Comparison of ENCODE assay signal across 8 mouse cellular contexts in the genomic region with DNA sequence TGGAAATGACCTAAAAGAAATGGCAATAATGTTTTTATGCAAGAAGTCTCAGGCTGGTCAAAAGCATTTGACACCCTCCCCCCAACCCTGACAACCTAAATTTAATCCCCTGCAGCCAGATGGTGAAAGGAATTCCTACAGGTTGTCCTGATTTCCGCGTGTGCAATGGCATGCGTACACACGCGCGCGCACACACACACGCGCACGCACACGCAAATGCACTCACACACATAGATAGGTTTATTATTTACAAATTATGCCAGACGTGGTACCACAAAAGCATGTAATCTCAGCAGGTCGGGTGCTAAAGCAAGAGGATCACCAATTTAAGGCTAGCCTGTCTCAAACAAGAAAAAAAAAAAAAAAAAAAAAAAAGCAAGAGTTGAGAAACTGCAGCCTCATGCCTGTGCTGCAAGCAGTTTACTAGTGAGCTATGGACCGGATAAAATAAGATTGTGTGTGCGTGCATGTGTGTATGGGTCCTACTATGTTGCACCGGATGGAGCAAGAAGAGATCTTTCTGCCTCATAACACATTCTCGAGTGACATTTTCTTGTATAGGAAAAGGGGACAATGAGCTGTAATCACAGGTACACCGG. TPM values are rescaled to one million over a fixed set of nuclear protein-coding genes. Genes with fewer than 3 reads are reported as not detected.
DNase-seq lines count a peak whose midpoint lies in the region; ATAC-seq and TF ChIP-seq lines count a peak whose summit lies in the region.

No protein-coding gene starts in this region.

- ATAC-seq in embryonic facial prominence, embryonic 15.5 days (ENCODE audit: insufficient number of reproducible peaks, low FRiP score, low TSS enrichment, low read depth), result 0 out of 2 replicates have a peak, but pooled peaks have one; percentile 17
- ATAC-seq in intestine, embryonic 16.5 days, result peak; percentile 80

- H3K4me1 ChIP-seq in bone marrow, adult 2 months (ENCODE audit: control insufficient read depth, insufficient read depth, low read length), result no peaks in the 10 kb centered on the region; the same call in 1 of the 2 replicates
- no peaks in the 10 kb centered on the region for H3K4me1 ChIP-seq in embryonic facial prominence, embryonic 15.5 days
- no peaks in the 10 kb centered on the region for H3K4me1 ChIP-seq in intestine, embryonic 16.5 days (ENCODE audit: control insufficient read depth, insufficient read depth, low read length)
- peaks cover 6% of the 10 kb centered on the region; the same call in 1 of the 2 replicates for H3K4me1 ChIP-seq in megakaryocyte, embryonic 14.5 days

- H3K4me2 ChIP-seq in embryonic facial prominence, embryonic 15.5 days (replicated peaks), result peak overlapping the region; percentile 51
- H3K4me2 ChIP-seq in intestine, embryonic 16.5 days (ENCODE audit: low read depth, low read length), result peak overlapping the region; percentile 58

- no peaks in the 10 kb centered on the region for H3K9me3 ChIP-seq in embryonic facial prominence, embryonic 15.5 days (replicated peaks)
- H3K9me3 ChIP-seq in intestine, embryonic 16.5 days (ENCODE audit: control insufficient read depth, low read length), result no peaks in the 10 kb centered on the region
- H3K9me3 ChIP-seq in megakaryocyte, embryonic 14.5 days, result no peaks in the 10 kb centered on the region

- no peaks in the 10 kb centered on the region for H3K36me3 ChIP-seq in embryonic facial prominence, embryonic 15.5 days
- no peaks in the 10 kb centered on the region for H3K36me3 ChIP-seq in intestine, embryonic 16.5 days (ENCODE audit: control insufficient read depth, insufficient read depth, low read length)
- peaks cover 13% of the 10 kb centered on the region for H3K36me3 ChIP-seq in megakaryocyte, embryonic 14.5 days (replicated peaks; ENCODE audit: low read length)

- intact Hi-C loops in left cerebral cortex, adult 2 months (cut with DNase I), result loop anchor here (1.0 to 5.0 kb wide), 3 partner anchors 47 to 264 kb away; a partner anchor contains a TSS

- peak overlapping the region; percentile 76 for H3K27ac ChIP-seq in left cerebral cortex, adult 2 months
- H3K27ac ChIP-seq in bone marrow, adult 2 months (ENCODE audit: control insufficient read depth, insufficient read depth, low read depth, low read length, poor library complexity), result peak overlapping the region; percentile 85
- H3K27ac ChIP-seq in embryonic facial prominence, embryonic 15.5 days (replicated peaks), result peak overlapping the region; percentile 83
- peak overlapping the region; percentile 57 for H3K27ac ChIP-seq in intestine, embryonic 16.5 days (ENCODE audit: low read length)

- H3K27me3 ChIP-seq in embryonic facial prominence, embryonic 15.5 days, result no peaks in the 10 kb centered on the region
- no peaks in the 10 kb centered on the region for H3K27me3 ChIP-seq in intestine, embryonic 16.5 days (replicated peaks; ENCODE audit: control insufficient read depth, insufficient read depth, low read length)
- H3K27me3 ChIP-seq in megakaryocyte, embryonic 14.5 days (replicated peaks), result peaks cover 5% of the 10 kb centered on the region

- 24% methylated on average over 18 of the region's 18 CpGs for WGBS in bone marrow, adult 2 months
- 19% methylated on average over 18 of the region's 18 CpGs for WGBS in embryonic facial prominence, embryonic 15.5 days
- WGBS in intestine, embryonic 16.5 days, result 19% methylated on average over 18 of the region's 18 CpGs

- TF ChIP-seq CTCF in left cerebral cortex, adult 2 months (IDR thresholded peaks at IDR 0.05), result no peak
- TF ChIP-seq CTCF in bone marrow, adult 2 months (IDR thresholded peaks at IDR 0.05; ENCODE audit: control insufficient read depth, insufficient read depth, low read length), result no peak

- H3K9ac ChIP-seq in embryonic facial prominence, embryonic 15.5 days, result peak overlapping the region; percentile 26; the same call in 1 of the 2 replicates
- H3K9ac ChIP-seq in intestine, embryonic 16.5 days (ENCODE audit: low read depth, low read length), result peak overlapping the region; percentile 58

- no peak for TF ChIP-seq POLR2A in bone marrow, adult 2 months (IDR thresholded peaks at IDR 0.05; ENCODE audit: borderline replicate concordance, control insufficient read depth, low read depth, low read length)

- peak in 1 of 2 experiments; percentile 8 for DNase-seq in left cerebral cortex, adult 2 months (ENCODE audit: extremely low spot score in 1 of 2, low spot score in 2 of 2)
- DNase-seq in left cerebral cortex, adult 11 months (ENCODE audit: low spot score), result no peak
- no peak for DNase-seq in urinary bladder, postnatal 10 days (ENCODE audit: low spot score)
- no peak for DNase-seq in spleen, postnatal 36 days (ENCODE audit: low spot score in 2 of 2)

- H3K4me3 ChIP-seq in left cerebral cortex, adult 2 months, result peak overlapping the region; percentile 60
- H3K4me3 ChIP-seq in bone marrow, adult 2 months (replicated peaks; ENCODE audit: control insufficient read depth, low read depth, low read length), result peak overlapping the region; percentile 74
- peak overlapping the region; percentile 57 for H3K4me3 ChIP-seq in embryonic facial prominence, embryonic 15.5 days (replicated peaks)
- peak overlapping the region; percentile 59 for H3K4me3 ChIP-seq in intestine, embryonic 16.5 days (ENCODE audit: low read length)
- peak overlapping the region; percentile 91 for H3K4me3 ChIP-seq in megakaryocyte, embryonic 14.5 days (replicated peaks)

RNA-seq across cellular contexts. Expression of a gene that starts 0.7 kb away (rescaled TPM):
- total RNA-seq in left cerebral cortex, adult 2 months (2021), result 10 to 100 TPM; 15.5 to 19.2 TPM
- polyA plus RNA-seq in bone marrow, adult 2 months (2011; ENCODE audit: insufficient read depth, insufficient read length, low replicate concordance, missing spikeins), result 20.2 and 29.7 TPM in 2 replicates
- 19.1 and 19.2 TPM in 2 replicates for polyA plus RNA-seq in embryonic facial prominence, embryonic 15.5 days (2015; fragmentation: Nextera tagmentation; extraction: Ambion mirVana)
- polyA plus RNA-seq in intestine, embryonic 16.5 days (2015; fragmentation: Nextera tagmentation; extraction: Ambion mirVana), result 10.9 and 11.8 TPM in 2 replicates
- polyA plus RNA-seq in megakaryocyte, embryonic 14.5 days (2012; ENCODE audit: insufficient read depth, low replicate concordance), result 3.4 TPM in 1 of 2 replicates, not detected in the other

RNA-seq across cellular contexts. Expression of a gene that starts 47.3 kb away (rescaled TPM):
- 10 to 100 TPM; 44.9 to 46.5 TPM for total RNA-seq in left cerebral cortex, adult 2 months (2021)
- polyA plus RNA-seq in bone marrow, adult 2 months (2011; ENCODE audit: insufficient read depth, insufficient read length, low replicate concordance, missing spikeins), result 4.4 and 14.2 TPM in 2 replicates
- 6.6 and 6.7 TPM in 2 replicates for polyA plus RNA-seq in embryonic facial prominence, embryonic 15.5 days (2015; fragmentation: Nextera tagmentation; extraction: Ambion mirVana)
- polyA plus RNA-seq in intestine, embryonic 16.5 days (2015; fragmentation: Nextera tagmentation; extraction: Ambion mirVana), result 8.2 and 8.3 TPM in 2 replicates
- 10.4 and 25.6 TPM in 2 replicates for polyA plus RNA-seq in megakaryocyte, embryonic 14.5 days (2012; ENCODE audit: insufficient read depth, low replicate concordance)
